Mouse (Mus musculus) limb, embryonic 10.5 days (tissue): ENCODE results near the gene Mcub. TPM values are rescaled to one million over a fixed set of nuclear protein-coding genes. Genes with fewer than 3 reads are reported as not detected.

Experiments
- DNase-seq: peaks from one replicate; pipeline ENCODE4 v3.0.0-alpha.2; 2017; ENCODE audit warnings: low spot score
- H3K27ac ChIP-seq: fragments of 300-500 bp; sonication (generic); 2 replicates; pipeline ENCODE4 v1.5.1; 2016; ENCODE audit warnings: mild to moderate bottlenecking
- H3K27me3 ChIP-seq: fragments of 300-500 bp; sonication (generic); 2 replicates; pipeline ENCODE4 v1.6.1; 2016; ENCODE audit warnings: low read depth, mild to moderate bottlenecking; ENCODE audit not compliant: poor library complexity, severe bottlenecking
- H3K36me3 ChIP-seq: fragments of 300-500 bp; sonication (generic); 2 replicates; pipeline ENCODE4 v1.6.1; 2016; ENCODE audit warnings: mild to moderate bottlenecking, moderate library complexity
- H3K4me1 ChIP-seq: fragments of 300-500 bp; sonication (generic); 2 replicates; pipeline ENCODE4 v1.6.1; 2016
- H3K4me3 ChIP-seq: fragments of 300-500 bp; sonication (generic); 2 replicates; pipeline ENCODE4 v1.5.1; 2016; ENCODE audit warnings: mild to moderate bottlenecking, moderate library complexity
- H3K9me3 ChIP-seq: fragments of 300-500 bp; sonication (generic); replicated peaks from 2 replicates; pipeline ENCODE4 v1.6.1; 2016; ENCODE audit warnings: mild to moderate bottlenecking
- WGBS: fragments of 180-500 bp; shearing (Covaris S2); methylation state at CpG from one replicate; pipeline ENCODE4 v1.1.7; 2016; 5-methylcytosine and 5-hydroxymethylcytosine counted together
- polyA plus RNA-seq: library from polyadenylated mRNA; unstranded; fragments of >200 nt; fragmentation: Nextera tagmentation; extraction: Ambion mirVana; gene quantifications from 2 replicates; pipeline ENCODE4 v1.2.1, GENCODE M21; 2016

Mcub gene
- 8.5 and 10.3 TPM in 2 replicates for polyA plus RNA-seq

DNA sequence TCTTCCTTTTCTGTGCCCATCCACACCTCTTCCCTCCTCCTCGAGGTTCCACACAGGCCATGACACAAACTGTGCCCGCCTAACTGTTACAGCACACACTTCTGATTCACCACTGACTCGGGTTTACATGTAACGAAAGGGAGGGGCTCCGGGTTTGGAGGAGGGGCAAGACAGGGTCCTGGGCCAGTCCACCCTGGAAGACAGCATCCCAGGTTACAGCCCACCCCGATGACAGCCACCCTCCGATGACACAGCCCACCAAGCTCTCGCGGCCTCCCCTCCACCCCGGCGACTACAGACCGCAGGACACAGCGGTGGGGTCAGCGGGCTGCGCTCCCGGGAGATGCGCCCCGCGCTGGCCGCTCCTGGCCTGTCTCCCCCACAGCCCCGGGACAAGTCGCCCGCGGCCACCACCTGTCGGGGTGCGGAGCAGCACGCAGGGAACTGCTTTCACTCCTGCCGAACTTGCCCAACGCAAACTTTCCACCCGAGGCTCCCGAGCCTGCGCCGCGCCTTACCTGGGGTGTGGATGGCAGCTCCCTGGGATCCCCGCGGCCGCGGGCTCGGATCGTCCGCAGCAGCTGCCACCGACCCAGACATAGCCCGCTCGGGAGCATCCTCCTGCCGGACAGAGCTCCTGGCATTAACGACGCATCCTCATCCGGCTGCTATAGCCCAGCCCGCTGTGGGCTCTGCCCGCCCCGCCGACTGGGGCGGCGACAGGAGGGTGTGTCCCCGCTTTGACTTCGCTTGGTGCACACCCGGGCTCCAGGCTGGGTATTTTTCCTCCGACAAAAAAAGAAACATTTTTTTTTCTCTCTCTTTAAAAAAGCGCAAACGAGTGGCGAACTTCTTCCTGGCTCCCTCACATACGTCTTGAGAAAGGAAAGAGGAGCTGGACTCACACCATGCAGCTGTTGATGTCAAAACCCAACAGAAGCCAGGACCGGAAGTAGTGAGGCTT lies at the start of gene Mcub:
Gene Mcub, minus strand, starts transcription at position 775 of the 964 bp plus-strand sequence.
- Histone ChIP-seq H3K9me3 (no peaks in the 10 kb centered on the region), H3K27me3 (peaks cover 38% of the 10 kb centered on the region), H3K27ac (peak within 1 kb of the TSS; percentile 84), H3K4me3 (peak within 1 kb of the TSS; percentile 70), H3K4me1 (peaks cover 28% of the 10 kb centered on the region), H3K36me3 (no peaks in the 10 kb centered on the region)
- DNase-seq = peak; percentile 67
- 1% methylated on average over 63 of the region's 63 CpGs for WGBS

DNA sequence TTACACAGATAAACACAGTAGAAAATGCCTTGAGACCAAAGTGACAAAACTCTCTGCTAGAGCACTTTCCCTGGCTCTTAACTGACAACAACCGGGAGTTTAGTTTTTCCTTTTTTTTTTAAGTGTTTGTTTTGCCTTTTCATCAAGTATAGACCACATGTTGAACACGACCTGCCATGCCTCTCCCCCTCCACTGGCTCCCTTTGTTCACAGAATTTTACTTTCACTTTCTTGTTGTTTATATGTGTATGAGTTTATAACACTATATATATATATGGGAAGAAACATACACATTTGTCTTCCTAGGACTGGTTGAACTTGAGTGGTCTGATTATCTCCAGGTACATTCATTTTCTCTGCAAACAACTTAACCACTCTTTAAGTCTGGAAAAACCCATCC lies 42.9 kb upstream of the Mcub start:
- Histone ChIP-seq H3K36me3 (peaks cover 72% of the 10 kb centered on the region), H3K27me3 (no peaks in the 10 kb centered on the region), H3K4me1 (no peaks in the 10 kb centered on the region), H3K9me3 (no peaks in the 10 kb centered on the region), H3K4me3 (no peak overlapping the region), H3K27ac (no peak overlapping the region)
- DNase-seq = no peak
- WGBS = 88% methylated on average over 2 of the region's 2 CpGs

GRCm38 (mm10) chr3:130011236-130011635 lies 41.2 kb upstream of the Mcub start:
- no peak for DNase-seq
- Histone ChIP-seq H3K4me3 (no peak overlapping the region), H3K27me3 (no peaks in the 10 kb centered on the region), H3K27ac (no peak overlapping the region), H3K4me1 (no peaks in the 10 kb centered on the region), H3K9me3 (no peaks in the 10 kb centered on the region), H3K36me3 (peaks cover 77% of the 10 kb centered on the region)
- 87% methylated on average over 1 of the region's 1 CpGs for WGBS

GRCm38 (mm10) chr3:130006141-130006540 lies 36.1 kb upstream of the Mcub start:
- no peaks in the 10 kb centered on the region; the same call in 1 of the 2 replicates for H3K4me1 ChIP-seq
- H3K36me3 ChIP-seq = peaks cover 93% of the 10 kb centered on the region
- no peak overlapping the region for H3K27ac ChIP-seq
- DNase-seq = no peak
- no peak overlapping the region for H3K4me3 ChIP-seq
- no peaks in the 10 kb centered on the region for H3K9me3 ChIP-seq
- WGBS = 91% methylated on average over 7 of the region's 7 CpGs
- H3K27me3 ChIP-seq = no peaks in the 10 kb centered on the region

- no peak overlapping the region for H3K27ac ChIP-seq
- H3K4me3 ChIP-seq = no peak overlapping the region
- H3K9me3 ChIP-seq = no peaks in the 10 kb centered on the region
- H3K4me1 ChIP-seq = no peaks in the 10 kb centered on the region; the same call in 1 of the 2 replicates
- H3K36me3 ChIP-seq = peaks cover 97% of the 10 kb centered on the region
- 94% methylated on average over 11 of the region's 11 CpGs for WGBS
- no peak for DNase-seq
- H3K27me3 ChIP-seq = no peaks in the 10 kb centered on the region
These were observed 30.9 kb upstream of the Mcub start for GRCm38 (mm10) chr3:130000926-130001325.

DNA sequence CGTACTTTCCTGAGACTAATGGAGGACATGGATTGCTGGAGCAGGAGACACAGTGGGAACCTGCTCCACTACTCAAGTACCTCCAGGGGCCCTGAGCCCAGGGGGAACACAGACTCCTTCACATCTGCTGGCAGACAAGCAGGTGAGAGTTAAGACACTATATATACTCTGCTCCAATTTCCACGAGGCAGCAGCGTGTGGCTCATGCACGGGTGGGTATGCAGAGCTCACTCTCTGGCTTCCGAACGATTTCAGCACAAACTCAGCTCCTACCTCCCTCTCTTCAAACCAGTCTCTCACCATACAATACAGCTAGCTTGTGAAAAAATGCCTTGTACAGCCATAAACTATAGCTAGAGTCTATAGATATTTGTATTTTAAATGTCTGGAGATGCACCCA lies 28.5 kb upstream of the Mcub start:
- Histone ChIP-seq H3K4me3 (no peak overlapping the region), H3K9me3 (no peaks in the 10 kb centered on the region), H3K36me3 (peaks cover 97% of the 10 kb centered on the region), H3K27ac (no peak overlapping the region), H3K4me1 (no peaks in the 10 kb centered on the region), H3K27me3 (no peaks in the 10 kb centered on the region)
- no peak for DNase-seq
- WGBS = 94% methylated on average over 6 of the region's 6 CpGs

DNA sequence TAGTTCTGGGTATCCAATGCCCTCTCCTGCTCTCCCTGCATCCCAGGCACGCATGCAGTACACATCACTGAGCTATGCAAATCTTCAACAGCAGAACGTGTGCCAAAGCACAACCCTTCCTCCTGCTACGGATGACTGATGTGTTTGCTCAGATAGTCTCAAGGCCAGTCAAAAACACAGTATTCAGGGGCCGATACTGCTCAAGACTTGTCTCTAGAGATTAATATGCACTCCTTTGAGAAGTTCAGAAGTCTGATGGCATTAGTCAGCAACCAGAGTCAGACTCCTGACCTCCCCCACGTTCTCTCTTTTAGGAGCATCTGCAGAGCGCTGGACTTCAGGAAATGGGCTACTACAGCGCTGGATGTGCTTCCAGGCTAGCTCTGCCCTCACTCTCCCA lies 28.0 kb upstream of the Mcub start:
- WGBS = 89% methylated on average over 7 of the region's 7 CpGs
- DNase-seq = no peak
- no peaks in the 10 kb centered on the region for H3K27me3 ChIP-seq
- no peaks in the 10 kb centered on the region for H3K4me1 ChIP-seq
- no peak overlapping the region for H3K27ac ChIP-seq
- peaks cover 97% of the 10 kb centered on the region for H3K36me3 ChIP-seq
- no peaks in the 10 kb centered on the region for H3K9me3 ChIP-seq
- H3K4me3 ChIP-seq = no peak overlapping the region

GRCm38 (mm10) chr3:129997324-129997723 lies 27.3 kb upstream of the Mcub start:
- H3K4me1 ChIP-seq = no peaks in the 10 kb centered on the region
- DNase-seq = no peak
- H3K9me3 ChIP-seq = no peaks in the 10 kb centered on the region
- no peaks in the 10 kb centered on the region for H3K27me3 ChIP-seq
- no peak overlapping the region for H3K27ac ChIP-seq
- WGBS = 91% methylated on average over 3 of the region's 3 CpGs
- no peak overlapping the region for H3K4me3 ChIP-seq
- peaks cover 97% of the 10 kb centered on the region for H3K36me3 ChIP-seq

DNA sequence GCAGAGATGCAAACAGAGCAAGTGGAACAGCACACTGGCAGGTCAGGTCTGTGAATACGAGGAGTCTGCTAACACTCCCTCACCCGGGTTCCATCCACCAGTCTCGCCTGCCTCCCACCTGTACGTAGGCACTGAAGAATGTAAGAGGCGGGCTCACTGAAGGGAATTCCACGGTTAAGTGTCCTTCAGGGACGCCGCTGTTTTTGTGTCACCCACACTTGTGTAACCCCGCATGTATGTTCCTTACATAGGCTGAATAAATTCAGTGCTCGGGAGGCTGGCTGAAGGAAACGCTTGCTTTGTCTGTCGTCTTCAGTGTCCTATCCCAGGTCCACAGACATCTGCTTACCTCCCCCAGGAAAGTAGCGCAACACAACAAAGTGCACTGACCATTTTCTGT lies 17.3 kb upstream of the Mcub start:
- whole genome bisulfite sequencing = 95% methylated on average over 13 of the region's 13 CpGs
- peak; percentile 24 for DNase-seq
- H3K36me3 ChIP-seq = peaks cover 97% of the 10 kb centered on the region

DNA sequence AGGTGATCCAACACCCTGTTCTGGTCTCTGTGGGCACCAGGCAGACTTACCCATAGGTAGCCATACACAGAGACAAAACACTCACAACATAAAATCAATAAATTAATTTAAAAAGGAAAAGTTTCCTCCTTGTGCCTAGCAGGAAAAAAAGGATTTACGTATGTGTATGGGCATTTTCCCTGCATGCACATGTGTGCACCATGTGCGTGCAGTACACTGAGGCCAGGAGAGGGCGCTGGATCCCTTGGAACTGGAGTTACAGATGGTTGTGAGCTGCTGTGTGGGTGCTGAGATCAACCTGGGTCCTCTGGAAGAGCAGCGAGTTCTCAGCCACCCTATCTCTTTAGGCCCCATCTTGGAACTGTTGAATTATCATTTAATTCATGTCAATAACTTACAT lies 15.3 kb upstream of the Mcub start:
- H3K36me3 ChIP-seq = peaks cover 88% of the 10 kb centered on the region
- no peak for DNase-seq
- no peaks in the 10 kb centered on the region for H3K27me3 ChIP-seq
- H3K4me1 ChIP-seq = peaks cover 12% of the 10 kb centered on the region
- H3K4me3 ChIP-seq = no peak overlapping the region
- H3K9me3 ChIP-seq = no peaks in the 10 kb centered on the region
- no peak overlapping the region for H3K27ac ChIP-seq
- WGBS = 92% methylated on average over 4 of the region's 4 CpGs

More for the DNA sequence above, 17.3 kb upstream of the Mcub start:
- Histone ChIP-seq H3K4me1 (peaks cover 4% of the 10 kb centered on the region), H3K4me3 (no peak overlapping the region), H3K27ac (no peak overlapping the region), H3K27me3 (no peaks in the 10 kb centered on the region), H3K9me3 (no peaks in the 10 kb centered on the region)

GRCm38 (mm10) chr3:129984797-129985196 lies 14.8 kb upstream of the Mcub start:
- peaks cover 15% of the 10 kb centered on the region for H3K4me1 ChIP-seq
- DNase-seq = no peak
- H3K27ac ChIP-seq = no peak overlapping the region
- H3K9me3 ChIP-seq = no peaks in the 10 kb centered on the region
- H3K36me3 ChIP-seq = peaks cover 82% of the 10 kb centered on the region
- no peak overlapping the region for H3K4me3 ChIP-seq
- H3K27me3 ChIP-seq = no peaks in the 10 kb centered on the region
- 97% methylated on average over 5 of the region's 5 CpGs for WGBS

DNA sequence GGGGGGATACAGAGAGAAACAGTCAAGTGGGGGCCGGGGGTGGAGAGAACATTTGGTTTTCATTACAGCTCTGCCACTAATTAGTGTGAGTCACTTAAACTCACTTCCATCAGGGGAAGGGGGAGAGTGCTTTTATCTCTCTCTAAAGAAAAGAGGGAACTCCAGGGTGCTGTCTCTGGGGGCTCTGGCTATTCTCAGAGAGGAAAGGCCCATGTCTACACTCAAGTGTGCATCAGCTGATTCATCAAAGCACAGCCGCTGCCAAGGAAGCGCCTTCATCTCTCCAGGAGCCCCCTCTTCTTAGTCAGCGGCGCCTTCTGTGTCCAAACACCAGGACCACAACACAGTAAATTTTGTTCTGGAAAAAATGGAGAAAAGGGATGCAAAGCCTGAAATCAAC lies 12.3 kb upstream of the Mcub start:
- H3K4me1 ChIP-seq = peaks cover 25% of the 10 kb centered on the region
- H3K27me3 ChIP-seq = no peaks in the 10 kb centered on the region
- no peaks in the 10 kb centered on the region for H3K9me3 ChIP-seq
- no peak overlapping the region for H3K4me3 ChIP-seq
- no peak overlapping the region for H3K27ac ChIP-seq
- H3K36me3 ChIP-seq = peaks cover 57% of the 10 kb centered on the region
- no peak for DNase-seq
- 18% methylated on average over 5 of the region's 5 CpGs for WGBS

DNA sequence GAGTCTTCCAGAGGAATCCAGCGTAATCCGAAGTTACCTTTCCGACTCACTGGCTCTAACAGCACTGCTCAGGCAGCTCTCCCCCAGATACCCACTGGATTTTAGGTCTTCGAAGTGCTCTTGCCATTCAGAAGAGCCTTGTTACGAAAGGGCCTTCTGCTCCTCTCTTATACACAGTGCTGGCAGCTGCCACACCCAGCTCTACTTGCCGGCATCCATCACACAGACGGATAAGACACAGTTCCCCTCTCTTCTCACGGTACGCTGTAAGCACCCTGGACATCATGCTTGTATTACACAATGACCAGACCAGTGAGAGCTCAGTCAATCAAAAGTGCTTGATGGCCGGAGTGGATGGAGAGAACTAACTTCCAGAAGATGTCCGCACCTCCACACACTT lies 11.8 kb upstream of the Mcub start:
- no peaks in the 10 kb centered on the region for H3K9me3 ChIP-seq
- no peaks in the 10 kb centered on the region for H3K27me3 ChIP-seq
- no peak overlapping the region for H3K4me3 ChIP-seq
- H3K27ac ChIP-seq = peak overlapping the region; percentile 50
- DNase-seq = no peak
- peaks cover 25% of the 10 kb centered on the region for H3K4me1 ChIP-seq
- 52% methylated on average over 11 of the region's 11 CpGs for WGBS
- H3K36me3 ChIP-seq = peaks cover 52% of the 10 kb centered on the region
